Mouse (Mus musculus) stomach, postnatal 0 days (tissue): ENCODE measurements around the gene Il10.

Experiments
- CTCF ChIP-seq: IDR thresholded peaks from 2 replicates; pipeline ENCODE4 v1.5.1; 2016; ENCODE audit warnings: antibody characterized with exemption, low read depth, mild to moderate bottlenecking, moderate library complexity
- EP300 ChIP-seq: optimal IDR thresholded peaks from 2 replicates; pipeline ENCODE3; 2016; ENCODE audit warnings: antibody characterized with exemption

GRCm38 (mm10) chr1:131050011-131050410 is 30.4 kb downstream of the Il10 start:
- TF ChIP-seq CTCF (no peak), EP300 (no peak)
